Mouse (Mus musculus) left cerebral cortex, adult 2 months (tissue): ENCODE results near the gene Myo18a. TPM values are rescaled to one million over a fixed set of nuclear protein-coding genes. Genes with fewer than 3 reads are reported as not detected.

Experiments
- DNase-seq, 2 experiments: peaks; one replicate each; pipeline ENCODE4 v3.0.0; 2021 to 2022; ENCODE audit warnings: low spot score in 2 of 2, mixed read lengths in 1 of 2; ENCODE audit errors: extremely low spot score in 1 of 2
- H3K27ac ChIP-seq: fragments of 200-600 bp; 2 replicates; pipeline ENCODE4 v1.8.1; 2022
- H3K4me3 ChIP-seq: fragments of 200-600 bp; 2 replicates; pipeline ENCODE4 v1.8.1; 2022
- CTCF ChIP-seq: fragments of 200-600 bp; IDR thresholded peaks from 2 replicates; pipeline ENCODE4 v1.8.1; 2022; ENCODE audit warnings: antibody characterized with exemption, mild to moderate bottlenecking, moderate library complexity
- intact Hi-C: fragments of 180-260 bp; cut with DNase I; formaldehyde crosslinking; loops from one replicate; pipeline ENCODE4 v1.15.1; 2025
- total RNA-seq, 2 experiments: library from RNA; stranded (reverse); gene quantifications; 2 replicates each; pipeline ENCODE4 v1.2.3; 2021

Gene Myo18a
- total RNA-seq, 2 experiments from 2014 or later = 164 to 169 TPM

DNA sequence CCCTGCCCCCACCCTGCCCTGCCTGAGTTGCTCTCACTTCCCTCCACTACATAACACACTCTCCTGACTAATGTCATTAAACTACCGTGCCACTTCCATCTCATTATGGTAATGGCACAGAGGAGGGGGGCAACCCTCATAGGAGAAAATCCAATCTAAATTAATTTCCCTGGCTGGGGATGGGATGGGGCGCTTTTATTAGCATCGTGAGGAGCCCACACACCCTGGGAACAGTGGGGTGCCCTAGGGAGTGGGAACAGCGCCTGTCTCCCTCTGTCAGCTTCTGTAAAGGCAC is 80.8 kb downstream of the Myo18a start:
- no peak for TF ChIP-seq CTCF
- intact Hi-C loops = no loop called here
- DNase-seq = no peak
- H3K27ac ChIP-seq = no peak overlapping the region
- no peak overlapping the region for H3K4me3 ChIP-seq

DNA sequence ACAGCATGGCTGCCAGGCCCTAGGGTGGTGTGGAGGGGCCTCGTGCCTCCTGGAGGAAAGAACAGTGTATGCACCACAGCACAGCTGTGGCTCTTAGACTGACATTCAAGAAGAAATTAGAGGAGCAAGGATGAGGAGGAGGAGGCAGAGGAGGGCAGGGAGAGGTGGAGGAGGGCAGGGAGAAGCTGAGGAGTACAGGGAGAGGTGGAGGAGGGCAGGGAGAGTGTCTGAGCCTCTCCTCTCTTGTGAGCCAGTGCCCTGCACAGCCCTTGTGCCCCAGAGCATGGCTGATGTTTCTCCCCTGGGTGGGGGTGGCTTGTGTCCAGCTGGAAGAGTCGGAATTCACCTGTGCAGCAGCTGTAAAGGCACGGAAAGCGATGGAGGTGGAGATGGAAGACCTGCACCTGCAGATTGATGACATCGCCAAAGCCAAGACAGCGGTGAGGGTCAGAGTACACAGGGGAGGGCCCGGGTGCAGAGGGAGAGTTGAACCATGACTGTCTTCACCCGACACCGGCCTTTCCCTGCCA is 84.6 kb downstream of the Myo18a start:
- no peak for DNase-seq
- peak overlapping the region; percentile 29 for H3K27ac ChIP-seq
- no peak overlapping the region for H3K4me3 ChIP-seq
- TF ChIP-seq CTCF = no peak
- intact Hi-C loops = no loop called here

DNA sequence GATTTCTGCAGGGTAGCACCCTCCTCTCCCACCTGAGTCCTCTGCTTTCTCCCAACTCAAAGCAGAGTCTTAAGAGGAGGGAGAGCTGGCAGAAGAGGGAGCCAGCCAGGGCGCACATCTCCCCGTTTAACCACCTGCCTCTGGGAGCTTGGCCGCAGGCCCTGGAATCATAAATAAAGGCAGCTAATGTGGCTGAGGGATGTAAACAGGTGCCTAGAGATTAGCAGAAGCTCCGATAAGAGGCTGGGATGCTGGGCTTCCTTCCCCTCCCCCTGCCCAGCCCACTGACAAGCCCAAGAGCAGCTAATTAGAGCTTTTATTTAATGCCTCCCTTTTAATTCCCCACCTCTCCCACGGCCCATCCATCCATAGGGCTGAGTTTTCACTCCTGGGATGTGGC is 85.1 kb downstream of the Myo18a start:
- TF ChIP-seq CTCF = no peak
- no peak overlapping the region for H3K4me3 ChIP-seq
- no peak for DNase-seq
- intact Hi-C loops = no loop called here
- H3K27ac ChIP-seq = peak overlapping the region; percentile 29; the same call in 1 of the 2 replicates

DNA sequence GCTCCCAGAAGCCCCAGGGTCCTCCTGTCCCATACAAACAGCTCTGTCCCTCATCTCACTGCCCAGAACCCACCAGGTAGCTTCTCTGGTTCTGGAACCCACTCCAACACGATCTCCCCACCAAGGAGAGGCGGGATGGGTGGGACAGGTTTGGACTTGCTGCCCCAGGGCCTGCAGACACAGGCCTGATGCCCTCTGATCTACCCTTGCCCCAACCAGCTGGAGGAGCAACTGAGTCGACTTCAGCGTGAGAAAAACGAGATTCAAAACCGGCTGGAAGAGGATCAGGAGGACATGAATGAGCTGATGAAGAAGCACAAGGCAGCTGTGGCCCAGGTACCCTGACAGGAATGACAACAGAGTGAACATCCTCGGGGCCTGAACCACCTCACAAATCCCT is 86.1 kb downstream of the Myo18a start:
- intact Hi-C loops = no loop called here
- no peak for TF ChIP-seq CTCF

GRCm38 (mm10) chr11:77850401-77851244 is 87.6 kb downstream of the Myo18a start:
- peak; percentile 60 to 72 for DNase-seq
- Histone ChIP-seq H3K27ac (peak overlapping the region; percentile 72), H3K4me3 (no peak overlapping the region)
- intact Hi-C loops = no loop called here
- TF ChIP-seq CTCF = peak; percentile 28

More for the DNA sequence above, 86.1 kb downstream of the Myo18a start:
- Histone ChIP-seq H3K4me3 (no peak overlapping the region), H3K27ac (0 out of 2 replicates have a peak overlapping the region, but pooled peaks have one; percentile 40)
- DNase-seq = no peak

- intact Hi-C loops = no loop called here
- no peak for TF ChIP-seq CTCF
- Histone ChIP-seq H3K4me3 (no peak overlapping the region), H3K27ac (peak overlapping the region; percentile 72; the same call in 1 of the 2 replicates)
- no peak for DNase-seq
Observed at GRCm38 (mm10) chr11:77851483-77852010, 88.5 kb downstream of the Myo18a start.

- intact Hi-C loops = no loop called here
- no peak for TF ChIP-seq CTCF
- Histone ChIP-seq H3K4me3 (no peak overlapping the region), H3K27ac (peak overlapping the region; percentile 19)
- DNase-seq = no peak
Observed at GRCm38 (mm10) chr11:77852195-77852594, 89.1 kb downstream of the Myo18a start.

DNA sequence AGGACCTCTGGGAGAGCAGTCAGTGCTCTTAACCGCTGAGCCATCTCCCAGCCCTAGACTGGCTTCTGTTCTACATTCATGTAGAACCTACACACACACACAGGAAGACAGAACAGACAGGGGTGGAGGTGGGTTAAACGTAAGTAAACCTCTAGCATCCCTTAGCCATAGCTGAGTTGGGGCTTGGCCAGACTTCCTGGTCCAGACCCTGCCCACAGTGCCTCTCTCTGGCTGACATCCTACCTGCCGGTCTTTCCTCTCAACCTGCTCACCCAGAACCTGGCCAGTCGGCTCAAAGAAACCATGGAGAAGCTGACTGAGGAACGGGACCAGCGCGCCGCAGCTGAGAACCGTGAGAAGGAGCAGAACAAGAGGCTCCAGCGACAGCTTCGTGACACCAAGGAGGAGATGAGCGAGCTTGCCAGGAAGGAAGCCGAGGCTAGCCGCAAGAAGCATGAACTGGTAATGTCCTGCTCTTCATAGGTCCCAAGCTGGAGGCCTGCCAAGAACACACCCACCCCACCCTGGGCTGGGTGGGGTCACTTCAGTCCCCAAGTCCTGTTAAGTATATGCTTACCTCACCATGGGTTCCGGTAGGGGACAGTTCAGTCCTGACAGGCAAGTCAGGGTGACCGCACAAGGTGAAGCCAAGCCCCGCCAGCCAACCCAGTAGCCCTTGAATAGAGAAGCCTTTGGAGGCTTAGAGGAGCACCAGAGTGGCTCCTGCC is 90.1 kb downstream of the Myo18a start:
- intact Hi-C loops = no loop called here

GRCm38 (mm10) chr11:77854641-77855040 is 91.6 kb downstream of the Myo18a start:
- intact Hi-C loops = loop anchor here (2.0 kb wide), 1 partner anchor 16 kb away; no protein-coding TSS in a partner anchor
- DNase-seq = no peak
- no peak for TF ChIP-seq CTCF
- H3K27ac ChIP-seq = peak overlapping the region; percentile 8
- H3K4me3 ChIP-seq = no peak overlapping the region

More for the DNA sequence above, 90.1 kb downstream of the Myo18a start:
- DNase-seq = no peak
- Histone ChIP-seq H3K27ac (no peak overlapping the region), H3K4me3 (no peak overlapping the region)
- TF ChIP-seq CTCF = no peak

DNA sequence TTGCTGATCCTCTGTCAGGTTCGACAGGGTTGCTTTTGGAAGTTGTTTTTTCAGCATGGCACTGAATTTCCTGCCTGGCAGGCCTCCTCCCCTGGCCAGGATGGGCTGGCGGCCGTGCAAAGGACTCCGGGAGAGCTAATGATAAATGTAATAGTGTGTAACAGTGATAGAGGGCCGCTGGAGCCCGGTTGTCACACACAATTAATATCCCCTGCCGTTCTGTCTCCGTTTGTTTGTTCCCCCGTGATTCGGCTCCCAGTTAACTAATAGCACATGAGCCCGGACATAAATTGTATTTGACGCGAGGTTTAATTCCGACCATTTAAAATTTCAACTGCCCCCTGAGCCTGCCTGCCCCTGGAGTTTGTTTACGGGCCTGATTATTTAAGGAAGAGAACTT is 92.3 kb downstream of the Myo18a start:
- DNase-seq = no peak
- Histone ChIP-seq H3K4me3 (no peak overlapping the region), H3K27ac (peak overlapping the region; percentile 24; the same call in 1 of the 2 replicates)
- no peak for TF ChIP-seq CTCF
- intact Hi-C loops = loop anchor here (2.0 kb wide), 1 partner anchor 15 kb away; no protein-coding TSS in a partner anchor

GRCm38 (mm10) chr11:77857089-77857488 is 94.0 kb downstream of the Myo18a start:
- intact Hi-C loops = no loop called here
- H3K27ac ChIP-seq = no peak overlapping the region; the same call in none of the 2 replicates
- TF ChIP-seq CTCF = no peak
- DNase-seq = no peak
- no peak overlapping the region for H3K4me3 ChIP-seq

- Histone ChIP-seq H3K4me3 (no peak overlapping the region), H3K27ac (no peak overlapping the region)
- TF ChIP-seq CTCF = no peak
- intact Hi-C loops = no loop called here
- DNase-seq = no peak
Observed at GRCm38 (mm10) chr11:77858589-77858988, 95.5 kb downstream of the Myo18a start.
